Mouse (Mus musculus) spleen, postnatal 4 days (tissue): ENCODE data around the gene Gm26920.
A peak's percentile ranks its signal among the peaks of the same experiment; 100 is the strongest.
"Not testable (repeated sequence)": the region's sequence is repeated elsewhere in the genome, so short reads cannot be mapped to it uniquely, and the experiment has no call there.

Experiments used
- DNase-seq, 2 experiments: peaks; one replicate each; pipeline ENCODE4 v3.0.0; 2022; ENCODE audit warnings: low spot score in 2 of 2

Gm26920 gene

DNA sequence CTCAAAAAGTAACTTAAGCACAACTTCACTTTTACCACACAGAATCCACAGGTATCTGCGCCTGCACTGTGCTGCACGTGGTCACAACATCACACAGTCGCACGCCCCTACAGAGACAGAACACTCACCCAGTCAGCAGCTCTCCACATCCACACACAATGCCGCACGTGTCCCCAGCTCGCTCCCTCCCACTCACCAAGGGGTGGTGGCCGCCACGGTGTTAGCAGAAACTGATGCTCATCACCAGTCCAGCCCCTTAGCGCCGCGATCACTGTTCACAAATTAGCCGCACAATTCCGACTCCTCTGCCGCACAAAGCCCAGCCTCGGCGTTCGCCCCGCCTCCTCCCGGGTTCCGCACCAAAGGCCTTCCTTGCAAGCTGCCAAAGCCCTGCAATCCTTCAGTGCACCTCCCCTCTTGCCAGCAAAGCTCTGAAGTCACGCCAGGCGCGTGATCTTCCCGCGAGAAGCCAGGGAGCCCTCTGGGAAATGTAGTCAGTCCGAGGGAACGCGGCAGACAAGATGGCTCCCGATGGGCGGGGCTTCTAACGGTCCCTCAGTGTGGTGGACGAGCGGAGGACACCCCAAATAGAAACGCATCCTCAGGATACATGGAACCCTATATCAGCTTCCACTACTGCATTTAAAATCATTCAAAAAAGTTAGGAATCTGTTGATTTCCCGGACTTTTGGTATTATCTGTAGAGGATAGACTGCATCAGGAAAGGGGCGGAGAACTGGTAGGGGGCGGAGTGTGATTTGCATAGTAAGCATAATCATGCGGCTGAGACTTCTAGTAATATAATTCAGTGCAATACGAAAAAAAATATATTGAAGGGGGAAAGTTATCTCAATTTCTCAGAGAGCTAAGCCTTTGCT, at the start of gene Gm26920, which contains the start of gene Zfp566:
Gene Gm26920 (minus strand): TSS at position 319 of the 878 bp plus-strand sequence.
Gene Zfp566 (minus strand): TSS at position 436 of the 878 bp plus-strand sequence.
- DNase-seq = peak; percentile 93 to 96

GRCm38 (mm10) chr7:30136826-30137225, 46.6 kb upstream of the Gm26920 start:
- DNase-seq = no peak

GRCm38 (mm10) chr7:30132396-30132795, 42.2 kb upstream of the Gm26920 start:
- DNase-seq = no peak

- DNase-seq = no peak
Measured at GRCm38 (mm10) chr7:30129900-30130299, 39.7 kb upstream of the Gm26920 start.

DNA sequence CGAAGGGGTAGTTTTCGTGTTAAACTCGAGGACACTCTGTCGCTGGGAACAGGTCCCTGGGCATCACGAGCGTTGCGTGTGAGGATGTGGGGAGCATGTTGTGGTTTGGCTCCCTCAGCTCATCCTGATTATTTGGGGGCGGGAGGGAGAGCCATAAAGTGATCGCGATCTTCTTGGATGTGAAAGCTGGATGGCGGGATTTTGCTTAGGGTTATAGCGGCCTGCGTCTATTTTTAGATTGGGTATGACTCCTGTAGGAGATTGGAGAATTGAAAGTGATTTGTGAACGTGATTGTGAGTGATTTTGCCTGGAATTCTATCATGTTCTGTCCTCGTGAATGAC, 31.9 kb upstream of the Gm26920 start:
- no peak for DNase-seq

- peak; percentile 86 to 93 for DNase-seq
Measured at GRCm38 (mm10) chr7:30121308-30122187, 31.3 kb upstream of the Gm26920 start, which contains the start of gene Zfp382. Gene Zfp382, plus strand, starts transcription at chr7:30121942.

- not testable (repeated sequence) for DNase-seq
Measured at GRCm38 (mm10) chr7:30117935-30118334, 27.7 kb upstream of the Gm26920 start.

GRCm38 (mm10) chr7:30116076-30116475, 25.9 kb upstream of the Gm26920 start:
- no peak for DNase-seq

- DNase-seq = no peak
Measured at GRCm38 (mm10) chr7:30099297-30099696, 9.1 kb upstream of the Gm26920 start.

DNA sequence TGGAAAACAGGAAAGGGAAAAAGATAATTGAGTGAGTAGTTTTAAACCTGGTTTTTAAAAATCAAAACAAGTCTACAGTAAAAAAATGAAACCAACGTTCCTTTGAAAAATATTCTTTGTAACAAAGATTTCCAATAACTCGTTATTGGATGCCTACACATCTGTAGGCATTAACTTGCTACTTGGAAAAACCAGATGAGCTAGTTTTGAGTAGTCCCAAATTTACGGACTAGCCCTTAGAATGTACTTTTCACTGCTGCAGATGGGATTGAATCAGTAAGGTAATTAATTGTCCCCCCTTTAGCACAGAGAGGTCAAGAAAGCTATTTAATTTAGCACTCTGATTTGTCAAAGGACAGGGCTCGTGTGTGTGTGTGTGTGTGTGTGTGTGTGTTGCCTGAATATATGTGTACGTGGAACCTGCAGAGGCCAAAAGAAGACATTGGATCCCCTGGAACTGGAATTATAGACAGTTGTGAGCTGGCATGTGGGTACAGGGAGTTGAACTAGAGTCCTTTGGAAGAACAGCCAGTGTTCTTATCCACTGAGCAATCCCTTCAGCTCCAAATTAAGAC, 5.4 kb upstream of the Gm26920 start:
- no peak for DNase-seq

DNA sequence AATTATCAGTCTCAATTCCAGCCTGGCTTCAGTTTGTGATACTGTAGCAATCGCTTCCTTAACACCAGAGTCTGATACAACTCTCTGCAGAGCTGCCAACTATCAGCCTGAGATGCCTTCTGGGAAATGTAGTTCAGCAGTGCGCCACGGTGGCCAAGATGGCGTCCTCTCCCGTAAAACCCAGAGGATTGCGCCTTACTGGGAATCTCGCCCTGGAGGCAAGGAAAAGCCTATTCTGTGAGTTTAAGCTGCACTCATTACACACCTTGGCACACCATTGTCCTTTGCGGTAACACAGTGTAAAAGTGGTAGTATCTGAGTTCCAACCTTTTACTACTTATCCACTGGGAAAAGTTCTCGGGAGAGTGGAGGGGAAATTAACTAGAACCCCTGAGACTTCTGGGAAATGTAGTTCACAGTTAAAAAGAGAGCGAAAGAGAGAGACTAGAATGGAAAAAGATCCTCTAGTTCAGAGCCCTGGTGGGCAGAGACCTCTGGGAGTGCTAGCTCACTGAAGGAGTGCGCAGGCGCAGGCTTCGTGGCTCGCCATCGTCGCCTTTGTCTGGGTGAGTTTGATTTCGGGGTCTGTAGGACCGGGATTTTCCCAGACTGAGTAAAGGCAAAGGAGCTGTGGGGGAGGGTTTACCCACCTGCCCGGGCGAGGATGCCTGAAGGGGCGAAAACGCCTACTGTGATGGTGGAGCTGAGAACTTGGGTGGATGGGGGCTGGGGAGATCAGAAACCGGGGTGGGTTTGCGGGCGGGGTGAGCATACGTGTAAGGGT, 4.6 kb upstream of the Gm26920 start, which contains the start of gene Zfp260:
Gene Zfp260 (plus strand): TSS at position 132 of the 784 bp plus-strand sequence.
- peak; percentile 80 to 90 for DNase-seq

DNA sequence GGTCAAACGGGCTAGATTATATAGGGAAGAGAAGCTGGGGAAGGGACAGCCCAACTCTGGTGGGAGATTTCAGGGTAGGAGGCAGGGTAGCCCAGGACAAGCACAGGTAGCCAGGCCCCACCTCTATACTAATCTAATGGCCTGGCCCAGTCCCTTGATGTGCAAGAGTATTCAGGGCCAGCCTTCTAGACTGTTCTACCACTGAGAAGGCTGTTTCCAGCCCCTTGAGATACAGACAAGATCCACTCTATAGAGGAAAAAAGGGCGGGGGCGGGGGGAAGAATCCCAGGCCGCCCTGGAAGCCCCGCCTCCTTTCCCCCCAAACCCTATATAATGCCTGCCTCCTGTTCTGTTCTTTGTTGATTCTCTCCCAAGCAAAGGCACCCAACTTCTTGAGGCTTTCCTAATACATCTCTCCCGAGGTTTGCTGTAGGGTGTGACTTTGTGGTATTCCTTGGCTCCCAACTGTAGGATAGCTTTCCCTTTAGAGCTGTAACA, 3.8 kb upstream of the Gm26920 start:
- DNase-seq = no peak

DNA sequence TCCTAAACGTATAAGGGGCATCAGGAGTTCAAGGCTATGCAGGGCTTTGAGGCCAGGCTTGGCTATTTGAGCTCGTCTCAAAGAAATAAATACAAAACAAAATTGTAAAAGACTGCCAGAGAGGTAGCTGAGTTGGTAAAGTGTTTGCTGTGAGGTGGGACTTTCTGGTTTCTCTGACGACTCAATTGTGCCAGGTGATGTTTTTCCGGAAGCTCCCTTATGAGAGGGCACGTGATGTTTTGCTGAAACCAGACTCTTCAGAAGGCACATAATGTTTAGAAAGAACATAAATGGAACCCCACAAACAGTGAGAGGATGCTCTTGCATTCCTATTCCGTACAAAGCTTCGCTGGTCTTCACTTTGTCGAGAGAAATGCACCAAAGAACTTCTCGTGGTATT, 2.5 kb upstream of the Gm26920 start:
- DNase-seq = no peak

DNA sequence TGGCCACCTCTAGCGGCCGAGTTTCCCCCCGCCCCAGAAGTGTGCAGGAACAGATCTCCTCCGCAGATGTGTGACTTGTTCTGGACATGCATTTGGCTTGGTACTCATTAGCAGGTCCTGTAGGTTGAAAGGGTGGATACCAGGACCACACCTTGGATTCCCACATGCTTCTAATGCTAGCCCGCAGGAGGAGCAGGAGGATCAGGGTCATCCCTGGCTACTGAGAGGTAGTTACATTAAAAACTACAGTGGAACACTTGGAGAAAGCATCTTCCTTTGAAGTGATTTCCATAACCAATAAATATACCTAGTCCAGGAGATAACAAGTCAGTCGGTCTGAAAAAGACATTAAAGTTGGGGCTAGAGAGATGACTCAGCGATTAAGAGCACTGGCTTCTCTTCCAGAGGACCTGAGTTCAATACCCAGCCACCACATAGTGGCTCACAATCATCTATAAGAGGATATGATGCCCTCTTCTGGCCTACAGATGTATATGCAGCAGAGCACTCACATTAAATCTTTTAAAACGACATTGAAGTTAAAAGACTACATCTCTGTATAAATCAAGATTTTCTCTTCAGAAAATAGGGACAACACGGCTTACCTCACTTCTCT, 868 bp upstream of the Gm26920 start:
- DNase-seq = no peak

DNA sequence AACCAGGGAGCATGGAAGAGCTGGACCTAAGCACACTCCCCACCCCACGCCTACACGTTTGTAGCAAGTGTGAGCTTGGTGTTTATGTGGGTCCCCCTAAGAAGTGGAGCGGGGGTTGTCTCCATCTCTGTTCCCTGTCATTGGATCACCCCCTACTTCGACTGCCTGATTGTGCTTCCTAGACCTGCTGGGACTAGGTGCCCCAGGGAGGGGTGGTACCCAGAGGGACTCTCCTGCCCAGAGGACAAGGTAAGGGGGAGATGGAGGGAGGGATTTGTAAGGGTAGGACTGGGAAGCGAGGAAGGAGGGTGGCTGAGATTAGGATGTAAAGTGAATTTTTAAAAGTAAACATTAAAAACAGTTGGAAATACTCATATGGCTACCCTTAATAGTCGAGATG, 805 bp downstream of the Gm26920 start:
- peak in 1 of 2 experiments; percentile 59 for DNase-seq

- DNase-seq = no peak
Measured at GRCm38 (mm10) chr7:30086524-30086923, 3.7 kb downstream of the Gm26920 start.

DNA sequence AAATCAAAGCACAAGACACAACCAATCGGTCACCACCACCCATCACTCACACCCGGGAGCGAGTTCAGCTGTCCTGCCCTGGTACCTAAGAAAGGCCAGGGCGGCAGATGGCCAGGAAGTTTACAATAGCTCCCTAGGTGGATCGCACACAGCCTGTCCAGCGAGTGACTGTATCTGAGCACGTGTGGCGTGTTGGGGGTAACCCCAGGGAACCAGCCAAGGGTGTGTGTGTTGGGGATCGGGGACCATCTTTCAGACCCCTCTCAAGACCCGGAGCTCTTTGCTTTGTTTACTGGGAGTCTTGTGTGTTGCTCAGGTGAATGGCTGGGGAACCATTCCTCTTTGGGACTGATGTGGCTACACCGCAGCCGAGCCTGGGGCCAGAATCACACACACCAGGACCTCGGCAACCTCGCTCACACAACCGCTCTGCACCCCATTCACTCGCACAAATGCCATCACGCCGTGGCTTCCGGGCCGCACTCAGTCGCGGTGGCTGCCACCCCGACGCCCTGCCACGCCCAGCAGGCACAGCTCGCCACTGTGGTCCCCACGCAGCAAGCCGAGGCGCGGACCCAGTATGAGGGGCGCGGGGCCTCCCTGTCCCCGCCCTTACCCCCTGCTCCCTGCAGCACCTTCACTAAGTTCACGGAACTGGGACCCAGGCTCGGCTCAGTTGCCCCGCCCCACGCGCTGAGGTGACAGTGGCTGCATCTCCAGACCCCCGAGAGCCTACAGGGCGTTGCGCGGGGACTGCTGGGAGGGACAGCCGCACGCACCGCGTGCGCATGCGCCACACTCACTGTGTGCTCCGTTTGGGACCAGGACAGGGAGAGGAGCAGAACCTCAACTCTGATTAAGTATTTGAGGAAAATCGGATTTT, 17.8 kb downstream of the Gm26920 start, which contains the start of gene Zfp82:
Gene Zfp82 (minus strand): TSS at position 755 of the 883 bp plus-strand sequence.
- peak; percentile 77 to 90 for DNase-seq

GRCm38 (mm10) chr7:30064622-30065021, 25.6 kb downstream of the Gm26920 start:
- DNase-seq = no peak

GRCm38 (mm10) chr7:30062478-30062877, 27.7 kb downstream of the Gm26920 start:
- DNase-seq = peak in 1 of 2 experiments; percentile 33
